Mouse (Mus musculus) megakaryocyte, adult 5-6 weeks (primary cell): Measurements from ENCODE around the gene Srl. TPM values are rescaled to one million over a fixed set of nuclear protein-coding genes. Genes with fewer than 3 reads are reported as not detected.
A peak's percentile ranks its signal among the peaks of the same experiment; 100 is the strongest.
"Not testable (repeated sequence)": the region's sequence is repeated elsewhere in the genome, so short reads cannot be mapped to it uniquely, and the experiment has no call there.

Experiments
- ATAC-seq: 2 replicates; pipeline ENCODE4 v1.8.0; 2016; ENCODE audit warnings: mild to moderate bottlenecking, inconsistent platforms; ENCODE audit not compliant: poor library complexity, severe bottlenecking
- total RNA-seq, 2 experiments: library from RNA; stranded (forward) in 1 of 2; stranded (reverse) in 1 of 2; fragments of 153-499, 151-499 nt in 1 of 2; fragments of 221-1000, 200-1000 nt in 1 of 2; gene quantifications; 2 replicates each; pipeline versions ENCODE4 v1.2.3 to v1.2.4; 2015 to 2017

Srl gene
- total RNA-seq (2015) (2.9 and 3.1 TPM in 2 replicates), total RNA-seq (2017) (1.8 and 10.9 TPM in 2 replicates)

DNA sequence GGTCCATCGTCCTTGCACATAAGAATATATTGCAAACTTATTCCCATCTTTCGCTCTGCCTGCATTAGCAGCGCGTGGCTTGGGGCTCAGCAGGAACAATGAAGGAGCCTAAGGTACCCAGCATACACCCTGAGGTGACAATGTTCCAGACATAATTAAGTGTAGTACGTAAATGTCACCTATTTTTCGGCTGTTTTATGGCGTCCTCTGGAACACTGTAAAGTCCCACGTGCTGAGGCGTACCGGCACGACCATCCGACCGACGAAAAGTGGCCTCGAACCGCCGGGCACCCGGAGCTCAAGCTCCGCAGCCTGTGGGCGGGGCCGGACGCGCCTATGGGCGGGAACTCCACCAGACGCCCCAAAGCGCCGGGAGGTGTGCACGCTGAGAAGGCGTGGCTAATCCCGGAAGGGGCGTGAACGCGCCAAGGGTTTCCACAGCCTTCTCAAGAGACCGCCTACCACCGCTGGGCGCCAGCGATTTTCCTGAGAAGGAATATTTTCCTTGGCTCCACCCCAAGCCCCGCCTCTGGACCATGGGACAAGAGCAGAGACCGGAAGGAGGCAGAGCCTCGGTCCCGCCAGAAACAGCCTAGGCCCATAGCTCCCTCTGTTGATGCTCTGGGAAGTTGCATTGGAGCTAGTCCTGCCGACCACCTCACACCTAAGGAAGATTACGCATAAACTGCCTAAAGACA is at the start of gene Srl:
Gene Srl, minus strand, starts transcription at position 316 of the 698 bp plus-strand sequence.
- peak; percentile 98 for ATAC-seq

DNA sequence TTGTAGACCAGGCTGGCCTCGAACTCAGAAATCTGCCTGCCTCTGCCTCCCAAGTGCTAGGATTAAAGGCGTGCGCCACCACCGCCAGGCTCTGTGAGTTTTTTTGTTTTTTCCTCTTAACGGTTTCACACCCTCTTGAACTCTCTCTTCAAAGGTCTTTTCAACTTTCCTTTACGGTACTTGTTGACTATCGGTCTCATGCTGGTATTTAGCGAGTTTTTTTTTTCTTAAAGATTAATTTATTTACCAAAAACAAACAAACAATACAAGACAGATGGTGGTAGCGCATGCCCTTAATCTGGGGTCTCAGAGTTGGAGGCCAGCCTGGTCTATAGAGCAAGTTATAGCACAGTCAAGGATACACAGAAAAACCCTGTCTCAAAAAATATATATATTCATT is 48.6 kb upstream of the Srl start:
- ATAC-seq, result no peak

DNA sequence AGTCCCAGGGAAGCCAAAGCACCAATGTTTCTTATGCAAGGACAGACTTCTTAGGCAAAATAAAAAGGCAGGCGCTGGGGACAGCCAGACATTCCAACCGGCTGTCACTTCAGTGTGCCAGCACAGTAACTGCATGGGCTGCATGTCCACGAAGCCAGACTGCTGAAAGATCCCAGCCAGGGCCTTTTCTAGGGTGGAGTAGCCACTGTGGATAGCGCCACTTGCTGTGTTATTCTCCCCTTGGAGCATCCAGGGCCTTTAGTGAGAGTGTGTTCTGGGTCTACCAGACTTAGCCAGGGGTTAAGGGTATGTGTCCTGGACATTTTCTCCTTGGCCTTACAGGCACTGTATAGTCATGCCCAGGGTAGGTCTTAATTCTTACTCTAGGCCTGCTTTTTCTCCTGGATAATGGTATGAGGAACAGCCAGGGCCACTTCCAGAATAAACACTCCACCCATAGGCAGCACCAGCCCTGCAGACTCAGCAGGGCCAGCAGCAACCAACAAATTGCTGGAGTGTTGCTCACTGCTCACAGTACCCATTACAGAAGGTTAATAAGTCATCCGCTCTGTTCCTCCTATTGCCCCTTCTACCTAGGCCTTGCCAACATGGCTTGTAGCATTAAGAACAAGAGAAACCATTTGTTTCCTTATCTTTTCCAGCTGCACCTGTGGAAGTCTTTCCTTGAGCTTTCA is 46.0 kb upstream of the Srl start:
- no peak for ATAC-seq

DNA sequence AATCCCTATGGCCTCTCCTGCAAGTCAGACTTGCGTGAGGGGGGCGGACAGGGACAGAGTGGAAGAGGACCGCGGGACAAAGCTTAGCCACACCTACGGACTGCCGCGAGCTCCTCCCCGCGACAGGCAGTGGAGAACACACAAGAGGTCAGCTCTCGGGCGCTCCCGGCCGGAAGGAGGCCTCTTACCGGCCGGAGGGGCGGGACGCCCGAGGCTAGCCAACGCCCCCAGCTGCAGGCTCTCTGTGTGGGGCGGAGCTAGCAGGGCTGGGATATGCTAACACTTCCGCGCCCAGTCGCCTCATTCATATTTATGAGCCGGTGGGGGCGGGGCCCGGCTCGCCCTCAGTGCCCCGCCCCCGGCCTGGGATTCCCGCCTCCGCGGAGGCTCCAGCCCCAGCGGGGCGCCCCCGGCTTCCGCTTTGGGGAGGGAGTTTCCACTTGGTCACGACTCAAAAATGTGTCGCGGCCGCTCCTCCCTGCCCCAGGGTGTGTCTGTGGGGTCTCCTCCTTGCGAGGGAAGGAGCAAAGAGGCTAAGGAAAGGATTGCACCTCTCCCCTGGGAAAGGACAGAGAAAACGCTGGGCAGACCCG is 45.0 kb upstream of the Srl start:
- peak; percentile 97 for ATAC-seq

DNA sequence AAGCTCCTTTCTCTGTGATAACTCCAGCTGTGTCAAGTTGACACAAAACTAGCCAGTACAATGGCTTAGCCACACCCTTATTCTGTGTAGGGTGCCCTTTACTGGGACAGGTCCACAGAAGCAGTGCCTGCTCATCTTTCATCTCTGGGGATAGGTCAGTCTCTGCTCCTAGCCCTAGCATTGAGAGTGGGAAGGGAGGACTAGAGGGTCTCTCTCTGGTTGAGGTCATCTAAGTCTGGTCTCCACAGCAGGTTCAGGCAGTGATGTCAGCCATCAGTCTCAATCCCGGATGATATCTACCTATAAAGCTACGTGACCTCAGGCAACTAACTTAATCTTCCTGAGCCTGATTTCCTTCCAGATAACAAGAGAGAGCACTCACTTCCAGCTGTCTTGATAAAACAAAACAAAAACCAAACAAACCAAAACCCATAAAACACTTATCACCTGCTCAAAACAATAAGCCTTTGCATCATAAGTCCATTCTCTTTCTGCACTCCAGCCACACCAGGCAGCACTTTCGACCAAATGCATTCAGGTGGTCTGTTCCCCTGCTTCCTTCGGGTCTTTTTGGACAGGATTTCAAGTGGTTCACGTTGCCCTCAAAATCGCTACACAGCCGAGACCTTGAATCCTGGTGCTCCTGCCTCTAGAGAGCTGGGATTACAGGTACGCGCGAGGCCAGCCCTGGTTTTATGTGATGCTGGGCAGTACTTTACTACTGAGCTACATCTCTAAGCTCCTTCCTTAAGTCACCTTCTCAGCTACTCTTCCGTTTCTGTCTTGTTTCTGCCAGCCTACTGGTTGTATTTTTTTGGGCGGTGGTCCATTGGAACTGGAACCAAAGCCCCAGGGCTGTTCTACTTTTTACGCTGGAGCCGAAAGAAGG is 44.3 kb upstream of the Srl start:
- ATAC-seq, result no peak; the same call in 1 of the 2 replicates

DNA sequence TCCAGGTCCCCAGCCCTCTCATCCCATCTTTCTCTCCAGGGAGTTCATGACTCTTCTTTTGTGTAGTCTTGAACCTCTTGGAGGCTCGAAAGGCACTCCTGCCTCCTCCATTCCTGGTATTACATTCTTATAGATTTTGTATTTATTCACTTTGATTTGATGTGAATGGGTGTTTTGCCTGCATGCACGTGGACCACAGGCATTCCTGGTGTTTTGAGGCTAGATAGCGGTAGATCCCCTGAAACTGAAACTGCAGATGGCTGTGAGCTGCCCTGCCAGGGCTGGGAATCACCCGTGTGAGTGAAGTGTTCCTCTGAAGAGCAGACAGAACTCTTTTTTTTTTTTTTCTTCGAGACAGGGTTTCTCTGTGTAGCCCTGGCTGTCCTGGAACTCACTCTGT is 42.8 kb upstream of the Srl start:
- no peak for ATAC-seq

DNA sequence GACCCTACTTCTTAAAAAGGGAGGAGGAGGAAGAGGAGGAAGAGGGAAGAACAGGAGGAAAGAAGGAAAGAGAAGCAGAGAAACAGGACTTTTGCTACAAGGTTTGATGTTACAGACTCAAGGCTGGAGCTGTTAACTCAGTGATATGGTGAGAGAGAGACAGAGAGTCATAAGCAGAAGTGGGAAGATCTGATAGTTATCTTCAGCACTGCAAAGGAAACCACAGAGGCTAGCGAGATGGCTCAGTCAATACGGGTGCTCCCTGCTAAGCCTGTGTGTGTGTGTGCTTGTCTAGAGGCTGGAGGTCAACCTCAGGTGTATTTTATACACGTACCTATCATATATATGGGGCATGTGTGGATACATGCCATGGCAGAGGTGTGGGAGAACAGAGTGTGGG is 42.2 kb upstream of the Srl start:
- peak; percentile 31 for ATAC-seq

DNA sequence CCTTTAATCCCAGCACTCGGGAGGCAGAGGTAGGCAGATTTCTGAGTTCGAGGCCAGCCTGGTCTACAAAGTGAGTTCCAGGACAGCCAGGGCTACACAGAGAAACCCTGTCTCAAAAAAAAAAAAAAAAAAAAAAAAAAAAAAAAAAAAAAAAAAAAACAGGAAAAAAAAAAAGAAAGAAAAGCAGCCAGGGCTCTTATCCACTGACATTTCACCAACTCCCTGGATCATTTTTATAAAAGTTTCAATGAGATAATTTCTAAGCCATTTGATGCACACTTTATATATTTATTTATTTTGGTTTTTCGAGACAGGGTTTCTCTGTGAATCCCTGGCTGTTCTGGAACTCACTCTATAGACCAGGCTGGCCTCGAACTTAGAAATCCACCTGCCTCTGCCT is 39.6 kb upstream of the Srl start:
- not testable (repeated sequence) for ATAC-seq

DNA sequence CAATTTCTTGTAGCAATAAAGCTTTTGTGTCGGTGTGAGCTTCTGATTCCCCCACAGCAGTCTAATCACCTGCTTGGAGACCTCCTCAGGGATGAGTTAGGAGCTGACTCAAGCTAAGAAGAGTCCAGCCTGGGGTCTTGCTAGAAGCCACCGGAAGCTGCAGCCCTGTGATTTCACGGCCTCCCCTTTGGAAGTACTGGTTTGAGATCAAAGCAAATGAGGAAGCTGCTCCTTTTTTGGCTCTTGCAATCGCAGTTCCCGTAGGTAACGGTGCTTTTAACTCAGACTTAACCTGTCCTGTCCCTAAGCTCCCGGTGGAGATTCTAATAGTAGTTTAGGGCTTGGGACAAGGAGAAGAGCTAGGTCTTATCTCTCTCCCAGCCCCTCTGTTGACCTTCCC is 37.0 kb upstream of the Srl start:
- ATAC-seq, result peak; percentile 72

DNA sequence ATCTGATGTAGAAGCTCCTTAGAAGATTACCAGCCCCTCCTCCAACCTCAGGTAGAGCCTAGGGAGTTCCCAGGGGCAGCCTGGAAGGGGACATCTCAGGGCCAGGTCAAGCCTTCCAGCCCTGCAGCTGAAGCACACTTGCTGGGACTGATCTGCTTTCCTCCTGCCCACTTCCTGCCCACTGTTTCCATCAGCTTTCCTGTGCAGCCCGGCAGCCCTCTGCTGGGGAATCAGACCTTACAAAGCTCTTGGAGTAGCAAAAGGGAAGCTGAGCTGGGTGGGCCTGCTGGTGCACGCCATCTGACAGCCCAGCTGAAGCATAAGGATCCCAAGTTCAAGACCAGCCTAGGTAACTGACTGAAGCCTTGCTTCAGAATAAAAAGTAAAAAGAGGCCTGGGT is 35.3 kb upstream of the Srl start:
- peak; percentile 59 for ATAC-seq

DNA sequence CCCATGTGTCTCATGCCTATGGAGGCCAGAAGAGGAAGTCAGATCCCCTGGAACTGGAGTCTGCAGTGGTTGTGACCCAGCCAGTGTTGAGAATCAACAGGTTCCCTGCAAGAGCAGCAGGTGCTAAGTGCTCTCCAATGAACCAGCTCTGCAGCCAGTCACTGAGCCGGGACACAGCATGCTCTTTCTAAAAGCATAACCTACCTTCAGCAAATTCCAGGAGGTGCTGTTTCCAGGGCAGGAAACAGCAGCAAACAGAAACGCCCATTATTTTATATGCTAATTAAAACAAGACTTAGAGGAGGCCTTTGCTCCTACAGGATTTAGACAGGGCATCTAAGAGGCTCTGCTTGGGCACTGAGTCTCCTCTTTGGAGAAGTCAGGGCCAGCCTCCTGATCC is 34.4 kb upstream of the Srl start:
- ATAC-seq, result no peak

DNA sequence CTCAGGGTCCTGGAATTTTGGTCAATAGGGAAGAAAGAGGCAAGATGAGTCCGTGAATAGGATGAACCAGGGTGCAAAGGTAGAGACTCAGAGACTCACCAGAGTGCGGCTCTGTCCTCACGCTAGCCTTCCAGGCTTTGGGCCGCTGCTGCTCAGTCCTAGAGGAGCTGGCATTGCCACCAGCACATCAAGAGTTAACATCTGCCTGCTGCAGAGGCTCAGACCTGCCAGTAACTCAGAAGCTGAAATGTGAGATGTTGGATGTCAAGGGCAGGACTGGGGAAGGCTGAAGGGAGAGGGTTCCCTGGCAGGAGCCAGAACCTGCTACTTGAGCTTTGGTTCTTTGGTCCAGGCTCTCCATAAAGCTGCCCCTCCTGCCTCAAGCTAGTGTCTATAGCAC is 29.1 kb upstream of the Srl start:
- no peak for ATAC-seq

DNA sequence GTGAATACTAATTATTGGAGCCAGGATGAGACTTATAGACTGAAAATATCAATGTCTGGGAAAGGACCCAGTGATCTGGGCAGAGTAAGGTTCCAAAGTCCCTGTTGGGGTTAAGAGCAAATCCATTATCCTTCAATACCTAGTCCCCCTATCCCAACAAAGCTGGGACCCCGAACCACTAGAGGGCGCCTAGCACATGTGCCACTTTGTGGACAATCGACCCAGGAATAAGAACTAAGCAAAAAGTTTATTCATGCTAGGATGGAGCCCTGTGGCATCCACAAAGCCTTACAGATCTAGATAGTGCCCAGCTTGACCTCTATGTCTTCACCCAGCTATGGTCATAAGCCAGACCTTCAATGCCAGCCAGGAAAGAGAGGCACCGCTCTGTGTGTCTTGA is 26.3 kb upstream of the Srl start:
- ATAC-seq, result peak; percentile 64

DNA sequence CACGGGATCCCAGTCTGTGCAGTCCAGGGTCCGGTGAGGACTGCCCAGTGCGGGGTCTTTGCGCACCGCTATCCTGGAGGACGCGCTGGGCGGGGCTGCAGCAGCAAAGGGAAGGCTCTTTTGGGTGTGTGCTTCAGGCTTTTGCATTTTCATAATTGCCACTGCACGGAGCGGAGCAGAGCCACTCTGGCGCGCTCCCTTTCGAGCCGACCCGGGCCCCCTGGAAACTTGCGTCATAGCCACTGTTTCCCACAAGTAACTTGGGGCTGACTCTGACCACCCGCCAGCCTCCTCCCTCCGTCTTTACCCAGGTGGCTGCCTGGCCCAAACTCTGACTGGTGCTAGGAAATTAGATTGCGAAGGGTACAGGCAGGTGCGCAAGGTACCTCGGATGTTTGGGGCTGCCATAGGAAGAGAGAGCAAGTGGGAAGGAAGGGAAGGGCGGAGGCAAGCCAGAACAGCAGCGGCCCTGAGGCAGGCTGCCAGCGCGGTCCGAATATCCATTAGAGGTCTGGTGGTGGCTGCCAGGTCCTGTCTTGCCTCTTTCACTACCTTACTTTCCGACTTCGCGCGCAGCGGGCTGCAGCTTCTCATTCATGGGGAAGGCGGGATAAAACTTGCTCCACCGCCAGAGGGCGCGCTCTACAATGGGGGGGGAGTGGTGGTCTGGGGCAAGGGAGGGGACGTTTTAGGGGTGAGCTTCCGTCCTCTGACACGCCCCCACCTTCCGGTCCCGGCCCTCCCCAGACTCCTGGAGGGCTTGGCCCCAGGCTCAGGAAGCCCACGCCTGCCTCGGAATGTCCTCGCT is 18.7 kb upstream of the Srl start:
- peak; percentile 21 for ATAC-seq

DNA sequence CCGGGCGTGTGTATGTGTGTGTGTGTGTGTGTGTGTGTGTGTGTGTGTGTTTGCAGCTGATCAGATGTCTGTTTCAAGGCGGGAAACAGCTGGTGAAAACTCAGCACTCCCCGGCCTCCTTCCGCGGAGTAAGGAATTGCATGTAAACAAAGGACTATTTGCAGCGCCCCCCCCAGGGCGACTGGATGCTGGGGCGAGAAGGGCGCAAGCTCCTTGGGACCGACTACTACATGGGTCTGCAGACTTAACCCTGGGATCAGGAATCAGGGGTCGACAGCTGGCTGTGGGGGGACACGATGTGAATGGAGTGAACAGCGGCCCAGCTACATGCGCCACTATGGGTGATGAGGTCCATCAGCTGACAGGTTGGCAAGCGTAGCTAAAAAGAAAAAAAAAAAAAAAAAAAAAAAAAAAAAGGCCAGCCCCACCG is 18.1 kb upstream of the Srl start, which contains the start of gene Tfap4:
Gene Tfap4, minus strand, starts transcription at position 140 of the 430 bp plus-strand sequence.
- peak; percentile 43 for ATAC-seq

DNA sequence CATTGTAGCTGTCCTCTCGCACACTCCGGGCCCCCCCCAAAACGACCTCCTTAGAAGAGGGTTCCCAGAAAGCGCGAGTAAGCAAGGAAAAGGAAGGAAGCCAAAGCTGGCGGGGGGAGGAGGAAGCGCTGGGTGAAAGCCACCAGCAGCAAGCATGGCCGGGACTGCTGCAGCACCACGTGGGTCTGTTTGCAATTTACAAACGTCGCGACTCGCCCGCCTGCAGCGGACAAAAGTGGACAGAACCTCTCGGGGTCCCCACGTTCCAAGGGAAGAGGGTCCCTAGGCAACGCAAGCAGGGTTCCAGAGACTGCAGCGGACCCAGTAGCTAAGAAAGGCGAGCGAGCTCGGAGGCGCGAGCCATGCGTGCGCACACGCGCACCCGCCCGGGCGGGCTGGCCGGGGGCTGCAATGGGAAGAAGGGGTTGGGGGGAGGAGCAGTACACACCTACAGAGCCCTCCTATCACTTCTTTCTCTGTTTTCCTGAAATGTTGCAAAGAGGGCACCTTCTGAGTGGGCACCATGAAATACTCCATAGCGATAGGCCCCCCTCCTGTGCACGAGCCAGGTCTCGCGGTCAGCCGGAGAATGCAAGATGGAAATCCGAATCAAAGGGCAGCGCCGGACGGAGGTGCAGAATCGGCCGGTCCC is 17.5 kb upstream of the Srl start:
- 0 out of 2 replicates have a peak, but pooled peaks have one; percentile 7 for ATAC-seq

DNA sequence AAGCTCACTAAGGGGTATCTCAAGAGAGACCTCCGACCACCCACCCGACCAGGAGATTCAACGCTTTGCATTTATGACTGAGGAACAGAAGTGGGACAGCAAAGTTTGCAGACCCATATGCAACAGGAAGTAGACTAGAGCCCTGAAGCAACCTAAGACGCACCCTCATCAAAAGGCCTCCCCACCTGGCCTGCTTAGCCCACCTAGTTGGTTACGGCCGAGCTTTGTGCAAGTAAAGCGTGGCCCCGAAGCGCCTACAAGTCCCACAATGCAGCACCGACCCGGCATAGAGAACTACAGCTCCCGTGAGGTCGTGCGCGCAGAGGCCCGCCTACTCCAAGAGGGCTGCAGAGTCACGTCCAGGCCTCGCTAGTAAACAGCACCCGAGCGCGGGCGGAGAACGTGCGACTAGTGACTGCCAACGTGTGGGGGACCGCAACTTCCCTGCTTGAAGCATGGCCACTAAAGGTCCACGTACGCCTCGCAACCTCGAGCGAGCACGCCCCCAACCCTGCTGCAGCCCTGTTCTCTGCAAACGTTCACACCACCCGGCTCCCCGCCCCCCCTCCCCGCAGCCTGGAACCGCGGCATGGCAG is 16.9 kb upstream of the Srl start:
- peak; percentile 88 for ATAC-seq

DNA sequence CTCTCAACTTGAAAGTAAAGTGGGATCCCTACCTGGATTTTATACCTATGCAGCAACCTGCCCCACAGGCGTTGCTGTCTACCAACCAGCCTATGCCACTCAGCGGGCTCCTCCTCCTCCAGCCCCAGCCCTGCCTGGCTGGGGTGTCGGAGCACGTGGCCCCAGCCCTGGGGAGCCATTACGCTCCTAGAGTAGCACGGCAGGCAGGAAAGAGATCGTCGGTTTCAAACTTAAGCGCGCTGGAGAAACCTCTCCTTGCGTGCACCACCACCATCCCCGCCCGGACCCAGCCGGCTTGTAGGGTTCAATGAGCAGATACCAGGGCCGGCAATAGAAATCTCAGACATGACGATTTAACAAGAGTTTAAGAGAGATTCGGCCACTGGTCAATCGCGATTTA is 16.3 kb upstream of the Srl start:
- peak; percentile 56 for ATAC-seq

DNA sequence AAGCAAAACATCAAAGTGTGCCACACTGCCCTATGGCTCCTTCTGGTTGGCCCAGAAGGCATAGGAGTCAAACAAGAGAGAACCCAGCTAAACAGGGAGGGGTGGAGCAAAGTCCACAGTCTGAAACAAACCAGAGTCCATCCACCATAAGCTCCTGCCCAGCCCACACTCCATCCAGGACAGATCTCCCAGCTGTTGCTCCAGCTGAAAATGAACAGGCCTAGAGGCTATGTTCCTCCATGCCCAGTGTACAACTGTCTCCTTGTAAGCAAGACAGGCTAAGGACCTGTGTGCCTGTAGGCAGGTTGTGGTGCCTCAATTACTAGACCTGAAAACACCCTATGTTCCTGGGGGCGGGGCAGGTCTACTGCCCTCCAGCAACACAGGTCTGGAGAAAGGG is 15.5 kb upstream of the Srl start:
- ATAC-seq, result no peak
